In the genomic region with DNA sequence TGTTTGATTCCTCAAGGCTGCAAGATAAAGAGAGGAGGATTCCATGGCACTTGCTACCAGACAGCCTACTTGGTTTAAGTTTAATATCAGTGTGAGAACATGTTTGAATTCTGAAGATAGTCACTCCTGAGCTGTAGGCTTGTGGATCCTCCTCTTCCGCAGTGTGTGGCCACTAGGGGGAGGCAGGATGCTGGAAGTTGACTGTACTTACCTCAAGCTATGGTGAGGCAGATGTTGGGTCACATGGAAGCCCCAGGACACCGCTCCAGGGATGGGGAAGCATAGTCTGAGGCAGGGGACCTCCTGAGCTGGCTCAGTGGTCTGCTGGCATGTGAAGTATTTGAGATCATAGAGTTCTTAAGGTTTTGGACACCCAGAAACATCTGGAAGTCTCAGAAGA, we compare ENCODE assay signal across 9 mouse cellular contexts.
A peak's percentile ranks its signal among the peaks of the same experiment; 100 is the strongest.
DNase-seq lines count a peak whose midpoint lies in the region.
"Had no signal": no experiment of that assay in that cellular context is flagged by ENCODE, and none has a peak within 500 bp of the region (broad histone marks: within the 10 kb centered on the region; RNA-seq: fewer than 3 reads in every experiment).

No protein-coding gene starts in this region.

- H3K4me3 ChIP-seq in heart, embryonic 10.5 days, result no peak overlapping the region
- H3K4me3 ChIP-seq: heart, embryonic 15.5 days had no signal

- peak; percentile 1 to 18 for DNase-seq in heart, postnatal 14 days
- DNase-seq in heart, embryonic 10.5 days (ENCODE audit: low spot score), result no peak
- DNase-seq in urinary bladder, postnatal 25 days (ENCODE audit: low spot score), result peak; percentile 6
- no peak for DNase-seq in urinary bladder, adult 18-20 months (ENCODE audit: low spot score in 2 of 2)
- DNase-seq in kidney, postnatal 14 days, result peak; percentile 16
- DNase-seq in retina, postnatal 1 day, result peak; percentile 0
- no peak for DNase-seq in spleen, postnatal 4 days (ENCODE audit: low spot score in 2 of 2)
- DNase-seq in heart, adult 9 months (ENCODE audit: low spot score in 2 of 2), result no peak

- H3K9me3 ChIP-seq in heart, embryonic 10.5 days, result no peaks in the 10 kb centered on the region
- H3K9me3 ChIP-seq: heart, embryonic 15.5 days had no signal

- H3K36me3 ChIP-seq in heart, embryonic 10.5 days, result no peaks in the 10 kb centered on the region
- H3K36me3 ChIP-seq: heart, embryonic 15.5 days had no signal

- H3K27me3 ChIP-seq in heart, embryonic 10.5 days (ENCODE audit: insufficient read depth, poor library complexity, severe bottlenecking), result no peaks in the 10 kb centered on the region
- H3K27me3 ChIP-seq: heart, embryonic 15.5 days had no signal

- intact Hi-C loops in heart, postnatal 14 days (cut with DNase I), result no loop called here

- H3K27ac ChIP-seq in heart, embryonic 10.5 days, result no peak overlapping the region
- H3K27ac ChIP-seq: heart, embryonic 15.5 days had no signal

- no peaks in the 10 kb centered on the region for H3K4me1 ChIP-seq in heart, embryonic 10.5 days
- H3K4me1 ChIP-seq: heart, embryonic 15.5 days had no signal

- 31% methylated on average over 2 of the region's 2 CpGs for WGBS in heart, embryonic 10.5 days

Comparison
In these comparisons a context has a peak if more than half of its experiments do, and no peak if none do; other contexts are left out.
1. DNase-seq: peak in heart, postnatal 14 days (2 of 2), urinary bladder, postnatal 25 days (single experiment), kidney, postnatal 14 days (single experiment) and retina, postnatal 1 day (single experiment); none in heart, embryonic 10.5 days (single experiment), urinary bladder, adult 18-20 months (0 of 2), spleen, postnatal 4 days (0 of 2) and heart, adult 9 months (0 of 2).